Mouse (Mus musculus): ENCODE results near the gene Stab2. TPM values are rescaled to one million over a fixed set of nuclear protein-coding genes. Genes with fewer than 3 reads are reported as not detected.

Gene Stab2
- polyA plus RNA-seq, 1 experiment from 2014 or later, result 0.07 TPM

GRCm38 (mm10) chr10:86863429-86863828 lies 144.4 kb downstream of the Stab2 start:
- H3K4me2 ChIP-seq (ENCODE audit: low read length), result no peak overlapping the region
- H3K9me3 ChIP-seq (ENCODE audit: control insufficient read depth, low read length), result no peaks in the 10 kb centered on the region
- H3K36me3 ChIP-seq (ENCODE audit: control insufficient read depth, insufficient read depth, low read length), result no peaks in the 10 kb centered on the region
- no peaks in the 10 kb centered on the region for H3K4me1 ChIP-seq (ENCODE audit: control insufficient read depth, insufficient read depth, low read length)
- ATAC-seq (ENCODE audit: low FRiP score, low TSS enrichment), result no peak
- WGBS, result 91% methylated on average over 6 of the region's 6 CpGs
- no peak overlapping the region for H3K9ac ChIP-seq (replicated peaks; ENCODE audit: low read length)
- DNase-seq, result no peak
- no peak overlapping the region for H3K4me3 ChIP-seq (replicated peaks; ENCODE audit: low read depth, low read length)
- no peaks in the 10 kb centered on the region for H3K27me3 ChIP-seq (ENCODE audit: control insufficient read depth, insufficient read depth, low read length)
- H3K27ac ChIP-seq (replicated peaks; ENCODE audit: low read depth, low read length), result no peak overlapping the region

GRCm38 (mm10) chr10:86862496-86862895 lies 145.3 kb downstream of the Stab2 start:
- H3K4me2 ChIP-seq (ENCODE audit: low read length), result no peak overlapping the region
- H3K4me3 ChIP-seq (replicated peaks; ENCODE audit: low read depth, low read length), result no peak overlapping the region
- H3K9ac ChIP-seq (replicated peaks; ENCODE audit: low read length), result no peak overlapping the region
- H3K36me3 ChIP-seq (ENCODE audit: control insufficient read depth, insufficient read depth, low read length), result no peaks in the 10 kb centered on the region
- no peak overlapping the region for H3K27ac ChIP-seq (replicated peaks; ENCODE audit: low read depth, low read length)
- DNase-seq, result no peak
- 91% methylated on average over 6 of the region's 6 CpGs for WGBS
- no peaks in the 10 kb centered on the region for H3K4me1 ChIP-seq (ENCODE audit: control insufficient read depth, insufficient read depth, low read length)
- no peaks in the 10 kb centered on the region for H3K27me3 ChIP-seq (ENCODE audit: control insufficient read depth, insufficient read depth, low read length)
- ATAC-seq (ENCODE audit: low FRiP score, low TSS enrichment), result no peak
- no peaks in the 10 kb centered on the region for H3K9me3 ChIP-seq (ENCODE audit: control insufficient read depth, low read length)

- Histone ChIP-seq H3K27me3 (ENCODE audit: control insufficient read depth, insufficient read depth, low read length) (no peaks in the 10 kb centered on the region), H3K9me3 (ENCODE audit: control insufficient read depth, low read length) (no peaks in the 10 kb centered on the region), H3K4me3 (replicated peaks; ENCODE audit: low read depth, low read length) (no peak overlapping the region), H3K9ac (replicated peaks; ENCODE audit: low read length) (no peak overlapping the region), H3K36me3 (ENCODE audit: control insufficient read depth, insufficient read depth, low read length) (no peaks in the 10 kb centered on the region), H3K4me1 (ENCODE audit: control insufficient read depth, insufficient read depth, low read length) (no peaks in the 10 kb centered on the region), H3K27ac (replicated peaks; ENCODE audit: low read depth, low read length) (no peak overlapping the region), H3K4me2 (ENCODE audit: low read length) (no peak overlapping the region)
- DNase-seq, result no peak
- ATAC-seq (ENCODE audit: low FRiP score, low TSS enrichment), result no peak
- 74% methylated on average over 4 of the region's 4 CpGs for WGBS
Observed at GRCm38 (mm10) chr10:86860396-86860795, 147.4 kb downstream of the Stab2 start.

GRCm38 (mm10) chr10:86853433-86853832 lies 154.4 kb downstream of the Stab2 start:
- no peaks in the 10 kb centered on the region for H3K4me1 ChIP-seq (ENCODE audit: control insufficient read depth, insufficient read depth, low read length)
- ATAC-seq (ENCODE audit: low FRiP score, low TSS enrichment), result no peak
- H3K27ac ChIP-seq (replicated peaks; ENCODE audit: low read depth, low read length), result no peak overlapping the region
- H3K36me3 ChIP-seq (ENCODE audit: control insufficient read depth, insufficient read depth, low read length), result no peaks in the 10 kb centered on the region
- H3K4me3 ChIP-seq (replicated peaks; ENCODE audit: low read depth, low read length), result no peak overlapping the region
- H3K27me3 ChIP-seq (ENCODE audit: control insufficient read depth, insufficient read depth, low read length), result no peaks in the 10 kb centered on the region
- DNase-seq, result no peak
- WGBS, result 83% methylated on average over 3 of the region's 3 CpGs
- no peak overlapping the region for H3K9ac ChIP-seq (replicated peaks; ENCODE audit: low read length)
- no peaks in the 10 kb centered on the region for H3K9me3 ChIP-seq (ENCODE audit: control insufficient read depth, low read length)
- no peak overlapping the region for H3K4me2 ChIP-seq (ENCODE audit: low read length)

GRCm38 (mm10) chr10:86852160-86852559 lies 155.7 kb downstream of the Stab2 start:
- Histone ChIP-seq H3K27me3 (ENCODE audit: control insufficient read depth, insufficient read depth, low read length) (no peaks in the 10 kb centered on the region), H3K4me3 (replicated peaks; ENCODE audit: low read depth, low read length) (no peak overlapping the region), H3K9me3 (ENCODE audit: control insufficient read depth, low read length) (no peaks in the 10 kb centered on the region), H3K36me3 (ENCODE audit: control insufficient read depth, insufficient read depth, low read length) (no peaks in the 10 kb centered on the region), H3K9ac (replicated peaks; ENCODE audit: low read length) (no peak overlapping the region), H3K4me1 (ENCODE audit: control insufficient read depth, insufficient read depth, low read length) (no peaks in the 10 kb centered on the region), H3K4me2 (ENCODE audit: low read length) (no peak overlapping the region), H3K27ac (replicated peaks; ENCODE audit: low read depth, low read length) (no peak overlapping the region)
- DNase-seq (peak; percentile 42), ATAC-seq (ENCODE audit: low FRiP score, low TSS enrichment) (no peak)
- 72% methylated on average over 6 of the region's 6 CpGs for WGBS

GRCm38 (mm10) chr10:86849508-86849907 lies 158.3 kb downstream of the Stab2 start:
- H3K4me2 ChIP-seq (ENCODE audit: low read length), result no peak overlapping the region
- no peak overlapping the region for H3K9ac ChIP-seq (replicated peaks; ENCODE audit: low read length)
- WGBS, result 80% methylated on average over 4 of the region's 4 CpGs
- DNase-seq (no peak), ATAC-seq (ENCODE audit: low FRiP score, low TSS enrichment) (no peak)
- no peak overlapping the region for H3K4me3 ChIP-seq (replicated peaks; ENCODE audit: low read depth, low read length)
- no peaks in the 10 kb centered on the region for H3K27me3 ChIP-seq (ENCODE audit: control insufficient read depth, insufficient read depth, low read length)
- H3K36me3 ChIP-seq (ENCODE audit: control insufficient read depth, insufficient read depth, low read length), result no peaks in the 10 kb centered on the region
- no peaks in the 10 kb centered on the region for H3K4me1 ChIP-seq (ENCODE audit: control insufficient read depth, insufficient read depth, low read length)
- H3K27ac ChIP-seq (replicated peaks; ENCODE audit: low read depth, low read length), result no peak overlapping the region
- H3K9me3 ChIP-seq (ENCODE audit: control insufficient read depth, low read length), result no peaks in the 10 kb centered on the region

GRCm38 (mm10) chr10:86849087-86849486 lies 158.7 kb downstream of the Stab2 start:
- Histone ChIP-seq H3K36me3 (ENCODE audit: control insufficient read depth, insufficient read depth, low read length) (no peaks in the 10 kb centered on the region), H3K9me3 (ENCODE audit: control insufficient read depth, low read length) (no peaks in the 10 kb centered on the region), H3K4me1 (ENCODE audit: control insufficient read depth, insufficient read depth, low read length) (no peaks in the 10 kb centered on the region), H3K27ac (replicated peaks; ENCODE audit: low read depth, low read length) (no peak overlapping the region), H3K4me2 (ENCODE audit: low read length) (no peak overlapping the region), H3K4me3 (replicated peaks; ENCODE audit: low read depth, low read length) (no peak overlapping the region), H3K9ac (replicated peaks; ENCODE audit: low read length) (no peak overlapping the region), H3K27me3 (ENCODE audit: control insufficient read depth, insufficient read depth, low read length) (no peaks in the 10 kb centered on the region)
- ATAC-seq (ENCODE audit: low FRiP score, low TSS enrichment), result no peak
- DNase-seq, result no peak
- 76% methylated on average over 4 of the region's 4 CpGs for WGBS

- Histone ChIP-seq H3K4me2 (ENCODE audit: low read length) (no peak overlapping the region), H3K4me1 (ENCODE audit: control insufficient read depth, insufficient read depth, low read length) (no peaks in the 10 kb centered on the region), H3K27ac (replicated peaks; ENCODE audit: low read depth, low read length) (no peak overlapping the region), H3K9me3 (ENCODE audit: control insufficient read depth, low read length) (no peaks in the 10 kb centered on the region), H3K36me3 (ENCODE audit: control insufficient read depth, insufficient read depth, low read length) (no peaks in the 10 kb centered on the region), H3K4me3 (replicated peaks; ENCODE audit: low read depth, low read length) (no peak overlapping the region), H3K27me3 (ENCODE audit: control insufficient read depth, insufficient read depth, low read length) (no peaks in the 10 kb centered on the region), H3K9ac (replicated peaks; ENCODE audit: low read length) (no peak overlapping the region)
- DNase-seq (no peak), ATAC-seq (ENCODE audit: low FRiP score, low TSS enrichment) (no peak)
- 84% methylated on average over 9 of the region's 9 CpGs for WGBS
Observed at GRCm38 (mm10) chr10:86846926-86847467, 160.8 kb downstream of the Stab2 start.

GRCm38 (mm10) chr10:86842659-86843058 lies 165.2 kb downstream of the Stab2 start:
- WGBS, result 90% methylated on average over 5 of the region's 5 CpGs
- Histone ChIP-seq H3K27me3 (ENCODE audit: control insufficient read depth, insufficient read depth, low read length) (no peaks in the 10 kb centered on the region), H3K4me3 (replicated peaks; ENCODE audit: low read depth, low read length) (no peak overlapping the region), H3K27ac (replicated peaks; ENCODE audit: low read depth, low read length) (no peak overlapping the region), H3K4me1 (ENCODE audit: control insufficient read depth, insufficient read depth, low read length) (no peaks in the 10 kb centered on the region), H3K9me3 (ENCODE audit: control insufficient read depth, low read length) (no peaks in the 10 kb centered on the region), H3K36me3 (ENCODE audit: control insufficient read depth, insufficient read depth, low read length) (no peaks in the 10 kb centered on the region), H3K4me2 (ENCODE audit: low read length) (no peak overlapping the region), H3K9ac (replicated peaks; ENCODE audit: low read length) (no peak overlapping the region)
- DNase-seq, result no peak
- ATAC-seq (ENCODE audit: low FRiP score, low TSS enrichment), result no peak
